Mouse (Mus musculus) stomach, postnatal 0 days (tissue): ENCODE measurements around the gene 4933405L10Rik.

ENCODE experiments used
- CTCF ChIP-seq: IDR thresholded peaks from 2 replicates; pipeline ENCODE4 v1.5.1; 2016; ENCODE audit warnings: antibody characterized with exemption, low read depth, mild to moderate bottlenecking, moderate library complexity
- EP300 ChIP-seq: optimal IDR thresholded peaks from 2 replicates; pipeline ENCODE3; 2016; ENCODE audit warnings: antibody characterized with exemption

DNA sequence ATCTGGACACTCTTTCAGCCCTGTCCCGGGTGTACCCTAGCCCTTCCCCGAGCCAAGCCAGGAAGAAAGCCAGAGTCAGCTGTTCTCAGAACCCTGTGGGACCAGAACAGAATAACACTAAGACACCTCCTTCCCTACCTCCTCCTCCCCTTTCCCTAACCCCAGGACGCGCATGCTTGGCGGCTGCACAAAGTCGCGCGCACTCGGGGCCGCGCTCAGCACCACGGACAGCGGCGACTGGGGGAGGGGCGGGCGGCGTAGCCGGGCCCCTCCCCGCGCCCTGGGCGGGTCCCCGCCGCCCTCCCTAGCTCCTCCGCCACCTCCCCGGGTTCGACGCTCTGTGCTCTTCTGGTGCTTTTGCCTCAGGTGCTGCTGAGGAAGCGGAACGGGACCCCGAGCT, 13.8 kb upstream of the 4933405L10Rik start:
- no peak for TF ChIP-seq CTCF
- TF ChIP-seq EP300 = no peak
